Mouse (Mus musculus) ES-Bruce4 (cell line): ENCODE measurements around the gene Wasf1. TPM values are rescaled to one million over a fixed set of nuclear protein-coding genes. Genes with fewer than 3 reads are reported as not detected.

Experiments used
- H3K27ac ChIP-seq: 2 replicates; pipeline ENCODE4 v1.5.1; 2012; ENCODE audit warnings: low read length, inconsistent platforms; ENCODE audit not compliant: insufficient read depth
- H3K27me3 ChIP-seq: 2 replicates; pipeline ENCODE4 v1.6.1; 2012; ENCODE audit warnings: mild to moderate bottlenecking, low read length, inconsistent platforms; ENCODE audit not compliant: control insufficient read depth, poor library complexity, insufficient read depth, severe bottlenecking
- H3K36me3 ChIP-seq: 2 replicates; pipeline ENCODE4 v1.6.1; 2012; ENCODE audit warnings: inconsistent platforms, mild to moderate bottlenecking, low read length, moderate library complexity; ENCODE audit not compliant: control insufficient read depth, poor library complexity, insufficient read depth, severe bottlenecking
- H3K4me1 ChIP-seq: one replicate; pipeline ENCODE4 v1.8.1; 2011; ENCODE audit warnings: low read length; ENCODE audit not compliant: control insufficient read depth, insufficient read depth
- H3K4me3 ChIP-seq: 2 replicates; pipeline ENCODE4 v1.5.1; 2011; ENCODE audit warnings: low read depth, mild to moderate bottlenecking, low read length
- H3K9ac ChIP-seq: 2 replicates; pipeline ENCODE4 v1.6.1; 2012; ENCODE audit warnings: low read depth, mild to moderate bottlenecking, inconsistent platforms; ENCODE audit not compliant: poor library complexity, severe bottlenecking
- H3K9me3 ChIP-seq: replicated peaks from 2 replicates; pipeline ENCODE4 v1.6.1; 2012; ENCODE audit warnings: mild to moderate bottlenecking, low read length, inconsistent platforms; ENCODE audit not compliant: control insufficient read depth, poor library complexity, insufficient read depth, severe bottlenecking
- CTCF ChIP-seq: IDR thresholded peaks from one replicate; pipeline ENCODE4 v1.8.1; 2011; ENCODE audit warnings: low read depth, low read length
- EP300 ChIP-seq: IDR thresholded peaks from 2 replicates; pipeline ENCODE4 v1.6.1; 2011; ENCODE audit warnings: low read depth, low read length; ENCODE audit not compliant: insufficient read depth
- POLR2A ChIP-seq: IDR thresholded peaks from one replicate; pipeline ENCODE4 v1.8.1; 2011; ENCODE audit warnings: low read length; ENCODE audit not compliant: insufficient read depth
- polyA plus RNA-seq: library from polyadenylated mRNA; stranded (reverse); fragments of >200 nt; gene quantifications from 2 replicates; pipeline ENCODE4 v1.2.4, GENCODE M21; 2011; ENCODE audit warnings: low read depth; ENCODE audit not compliant: missing spikeins, insufficient read depth, insufficient read length

The Wasf1 gene
- polyA plus RNA-seq, 1 experiment = 47.3 TPM

DNA sequence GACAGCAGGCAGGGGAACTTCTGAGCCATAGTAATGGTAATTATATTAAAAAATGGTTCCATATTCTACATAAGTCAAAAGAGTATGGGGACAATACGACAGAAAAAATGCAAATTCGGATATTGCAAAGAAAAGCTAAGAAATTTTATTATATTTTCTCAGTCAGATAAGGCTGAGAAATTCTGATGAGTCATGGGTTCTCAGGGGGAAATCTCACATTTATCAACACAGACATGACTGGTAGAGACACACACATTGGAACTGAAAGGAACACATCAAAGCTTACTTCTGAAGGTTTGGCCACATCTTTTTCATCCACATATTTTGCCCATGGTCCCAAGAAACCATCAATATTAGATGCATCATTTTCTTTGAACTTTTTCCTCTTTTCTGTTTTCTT is 32.6 kb upstream of the Wasf1 start:
- TF ChIP-seq EP300 (no peak), CTCF (no peak), POLR2A (no peak)
- Histone ChIP-seq H3K9ac (no peak overlapping the region), H3K4me1 (no peaks in the 10 kb centered on the region), H3K9me3 (no peaks in the 10 kb centered on the region), H3K4me3 (no peak overlapping the region), H3K36me3 (0 out of 2 replicates have a peak, but pooled peaks cover 6% of the 10 kb centered on the region), H3K27me3 (no peaks in the 10 kb centered on the region), H3K27ac (no peak overlapping the region)

DNA sequence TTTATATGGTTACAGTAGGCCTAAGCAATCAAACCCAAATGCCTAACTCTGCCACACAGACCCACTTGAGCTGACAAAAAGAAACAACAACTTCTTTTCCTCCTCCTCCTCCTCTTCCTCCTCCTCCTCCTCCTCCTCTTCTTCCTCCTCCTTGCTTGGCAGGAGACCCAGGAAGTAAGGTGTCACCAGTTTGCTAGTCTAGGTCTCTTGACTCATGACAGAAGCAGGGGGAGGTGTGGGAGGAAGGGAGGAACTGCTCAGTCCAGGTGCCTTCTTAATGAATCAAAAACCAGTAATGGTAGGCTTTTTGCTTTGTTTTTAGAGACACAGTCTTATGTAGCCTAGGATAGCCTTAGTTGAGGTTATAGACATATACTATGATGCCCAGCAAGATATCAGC is 32.1 kb upstream of the Wasf1 start:
- H3K4me3 ChIP-seq = no peak overlapping the region
- H3K9ac ChIP-seq = no peak overlapping the region
- 0 out of 2 replicates have a peak, but pooled peaks cover 6% of the 10 kb centered on the region for H3K36me3 ChIP-seq
- H3K4me1 ChIP-seq = no peaks in the 10 kb centered on the region
- TF ChIP-seq EP300 (no peak), POLR2A (no peak), CTCF (no peak)
- H3K9me3 ChIP-seq = no peaks in the 10 kb centered on the region
- no peak overlapping the region for H3K27ac ChIP-seq
- H3K27me3 ChIP-seq = no peaks in the 10 kb centered on the region

DNA sequence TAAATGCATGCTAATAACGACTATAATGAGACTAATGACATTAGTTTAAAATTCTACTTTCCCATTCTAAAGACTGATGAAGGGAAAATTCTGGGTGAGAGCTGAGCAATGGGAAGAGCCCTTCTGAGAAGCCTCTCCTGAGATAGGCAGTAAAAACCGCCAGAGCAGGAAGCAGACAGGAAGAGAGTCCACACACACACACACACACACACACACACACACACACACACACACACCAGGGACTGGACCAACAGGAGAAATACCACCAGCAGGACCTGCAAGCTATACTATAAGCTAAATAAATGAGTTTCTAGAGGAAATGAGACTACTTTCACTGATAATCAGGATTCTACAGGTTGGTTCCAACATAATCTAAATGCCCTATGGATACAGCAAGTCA is 27.7 kb upstream of the Wasf1 start:
- no peak overlapping the region for H3K27ac ChIP-seq
- no peak overlapping the region for H3K9ac ChIP-seq
- no peaks in the 10 kb centered on the region for H3K4me1 ChIP-seq
- no peaks in the 10 kb centered on the region for H3K9me3 ChIP-seq
- H3K27me3 ChIP-seq = no peaks in the 10 kb centered on the region
- H3K36me3 ChIP-seq = no peaks in the 10 kb centered on the region
- H3K4me3 ChIP-seq = no peak overlapping the region
- no peak for TF ChIP-seq POLR2A
- no peak for TF ChIP-seq CTCF
- TF ChIP-seq EP300 = no peak

DNA sequence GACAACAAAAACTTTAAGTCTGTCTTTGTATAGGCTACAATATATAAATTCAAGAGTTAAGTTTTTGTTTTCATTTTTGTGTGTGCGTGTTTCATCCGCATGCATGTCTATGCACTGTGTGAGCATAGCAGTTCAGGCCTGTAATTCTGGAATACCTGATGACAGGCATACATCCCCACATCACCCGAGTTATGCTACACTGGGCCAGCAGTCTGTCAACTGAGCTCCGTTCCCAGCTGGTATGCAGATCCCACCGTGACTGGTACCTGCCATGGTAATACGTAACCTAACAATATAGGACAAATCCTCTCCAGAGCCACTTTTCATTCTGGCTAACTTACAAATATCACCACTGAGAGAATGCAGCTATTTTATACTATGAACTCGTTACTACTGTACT is 26.6 kb upstream of the Wasf1 start:
- Histone ChIP-seq H3K9ac (no peak overlapping the region), H3K4me1 (no peaks in the 10 kb centered on the region), H3K36me3 (no peaks in the 10 kb centered on the region), H3K9me3 (no peaks in the 10 kb centered on the region), H3K27me3 (no peaks in the 10 kb centered on the region), H3K4me3 (no peak overlapping the region), H3K27ac (no peak overlapping the region)
- no peak for TF ChIP-seq CTCF

DNA sequence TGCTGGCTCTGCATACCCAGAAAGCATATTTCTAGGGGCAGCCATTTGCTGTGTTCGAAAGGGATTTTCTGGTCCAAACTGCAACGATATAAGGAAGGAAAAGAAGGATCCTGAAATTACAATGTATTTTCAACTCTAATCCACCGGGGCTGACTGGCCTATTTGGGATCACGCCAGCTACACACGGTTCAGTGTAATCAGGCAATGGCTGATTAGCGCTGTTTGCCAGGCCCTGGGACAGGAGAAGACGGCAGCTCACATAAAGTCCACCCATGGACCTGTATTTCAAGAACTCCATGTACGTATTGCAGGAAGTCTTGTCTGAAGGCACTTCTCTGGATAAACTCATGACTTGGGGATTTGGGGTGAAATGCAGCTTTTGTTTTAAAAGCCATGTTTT is 25.7 kb upstream of the Wasf1 start:
- no peak overlapping the region for H3K27ac ChIP-seq
- TF ChIP-seq EP300 (no peak), POLR2A (no peak), CTCF (no peak)
- H3K4me3 ChIP-seq = no peak overlapping the region
- H3K9ac ChIP-seq = no peak overlapping the region
- H3K9me3 ChIP-seq = no peaks in the 10 kb centered on the region
- no peaks in the 10 kb centered on the region for H3K27me3 ChIP-seq
- no peaks in the 10 kb centered on the region for H3K36me3 ChIP-seq
- H3K4me1 ChIP-seq = no peaks in the 10 kb centered on the region

DNA sequence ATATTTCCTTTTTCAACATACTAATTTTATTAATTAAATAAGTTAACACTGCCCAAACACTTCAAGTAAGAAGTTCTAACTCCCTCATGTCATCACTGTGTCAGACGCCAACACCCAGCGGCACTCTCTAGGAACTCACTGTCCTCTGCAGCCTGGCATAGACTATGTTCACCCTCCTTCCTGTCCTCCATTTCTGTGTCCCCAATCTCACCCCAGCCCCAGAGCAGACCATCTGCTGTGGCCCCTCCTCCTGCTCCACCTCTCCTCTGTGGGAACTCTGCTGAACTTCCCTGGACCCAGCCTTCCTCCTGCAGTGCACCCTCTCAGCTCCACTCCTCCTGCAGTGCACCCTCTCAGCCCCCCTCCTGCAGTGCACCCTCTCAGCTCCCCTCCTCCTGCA is 15.2 kb upstream of the Wasf1 start:
- Histone ChIP-seq H3K4me3 (no peak overlapping the region), H3K27ac (no peak overlapping the region), H3K27me3 (no peaks in the 10 kb centered on the region), H3K9ac (no peak overlapping the region), H3K4me1 (no peaks in the 10 kb centered on the region), H3K36me3 (peaks cover 5% of the 10 kb centered on the region), H3K9me3 (peaks cover 12% of the 10 kb centered on the region)
- TF ChIP-seq EP300 (no peak), CTCF (no peak), POLR2A (no peak)
